Mouse (Mus musculus) ES-E14 (cell line): ENCODE data around the gene Tbl1xr1. TPM values are rescaled to one million over a fixed set of nuclear protein-coding genes. Genes with fewer than 3 reads are reported as not detected.

Source experiments
- DNase-seq: peaks from one replicate; pipeline ENCODE4 v3.0.0-alpha.2; 2013; ENCODE audit warnings: low read depth, low spot score
- H3K27ac ChIP-seq: 2 replicates; pipeline ENCODE4 v1.5.1; 2012; ENCODE audit warnings: low read depth, mild to moderate bottlenecking, low read length, moderate library complexity, mixed read lengths; ENCODE audit not compliant: poor library complexity, insufficient read depth, severe bottlenecking
- H3K36me3 ChIP-seq: 2 replicates; pipeline ENCODE4 v1.6.1; 2012; ENCODE audit warnings: mild to moderate bottlenecking, low read length, moderate library complexity, mixed read lengths; ENCODE audit not compliant: control insufficient read depth, poor library complexity, insufficient read depth, severe bottlenecking
- H3K4me1 ChIP-seq, 2 experiments: fragments of 150-350 bp in 1 of 2; sonication (generic) in 1 of 2; 2 replicates each; pipeline ENCODE4 v1.6.1; 2012; ENCODE audit warnings: low read length in 2 of 2, mild to moderate bottlenecking in 1 of 2, mixed read lengths in 1 of 2; ENCODE audit not compliant: control insufficient read depth in 2 of 2, insufficient read depth in 2 of 2, poor library complexity in 1 of 2
- H3K4me3 ChIP-seq, 2 experiments: fragments of 150-350 bp in 1 of 2; sonication (generic) in 1 of 2; 2 replicates each; pipeline ENCODE4 v1.5.1; 2012; ENCODE audit warnings: low read length in 2 of 2, low read depth in 1 of 2, mild to moderate bottlenecking in 1 of 2, mixed read lengths in 1 of 2; ENCODE audit not compliant: insufficient read depth in 1 of 2, poor library complexity in 1 of 2, severe bottlenecking in 1 of 2
- H3K9ac ChIP-seq: 2 replicates; pipeline ENCODE4 v1.6.1; 2012; ENCODE audit warnings: low read depth, mild to moderate bottlenecking, low read length, mixed read lengths; ENCODE audit not compliant: poor library complexity, insufficient read depth, severe bottlenecking
- H3K9me3 ChIP-seq: fragments of 150-350 bp; sonication (generic); 2 replicates; pipeline ENCODE4 v1.6.1; 2012; ENCODE audit warnings: low read depth, mild to moderate bottlenecking, low read length; ENCODE audit not compliant: control insufficient read depth, insufficient read depth
- CHD2 ChIP-seq: IDR thresholded peaks from 2 replicates; pipeline ENCODE4 v1.6.1; 2014; ENCODE audit warnings: mild to moderate bottlenecking, low read depth, low read length, inconsistent platforms
- HCFC1 ChIP-seq: IDR thresholded peaks from 2 replicates; pipeline ENCODE4 v1.6.1; 2012; ENCODE audit warnings: low read length, inconsistent platforms, borderline replicate concordance; ENCODE audit not compliant: insufficient read depth
- MAFK ChIP-seq: IDR thresholded peaks from 2 replicates; pipeline ENCODE4 v1.6.1; 2014; ENCODE audit warnings: mild to moderate bottlenecking, low read depth, low read length, inconsistent platforms; ENCODE audit not compliant: insufficient read depth
- ZC3H11A ChIP-seq: IDR thresholded peaks from 2 replicates; pipeline ENCODE4 v1.6.1; 2012; ENCODE audit warnings: low read depth, mild to moderate bottlenecking, inconsistent platforms, low read length, borderline replicate concordance
- ZNF384 ChIP-seq: IDR thresholded peaks from 2 replicates; pipeline ENCODE4 v1.6.1; 2012; ENCODE audit warnings: low read depth, low read length, inconsistent platforms
- in situ Hi-C, 2 experiments: fragments of 600-800 bp; cut with MboI; formaldehyde crosslinking; loops; one replicate each; pipeline ENCODE4 v1.15.1; 2025; ENCODE audit warnings: low sequenced_read_pairs in 2 of 2, inconsistent platforms in 1 of 2; ENCODE audit not compliant: unreplicated experiment in 2 of 2
- total RNA-seq: library from RNA; depleted of rRNA; stranded (reverse); fragments of 300-350 nt; gene quantifications from 2 replicates; pipeline ENCODE4 v1.2.3, GENCODE M21; 2012

The Tbl1xr1 gene
- total RNA-seq, 1 experiment: 64.6 TPM

GRCm38 (mm10) chr3:22228052-22228451 is 151.6 kb downstream of the Tbl1xr1 start:
- Histone ChIP-seq H3K36me3 (no peaks in the 10 kb centered on the region), H3K4me3 (no peak overlapping the region), H3K9me3 (no peaks in the 10 kb centered on the region), H3K4me1 (no peaks in the 10 kb centered on the region), H3K9ac (no peak overlapping the region), H3K27ac (no peak overlapping the region)
- DNase-seq: no peak
- TF ChIP-seq ZC3H11A (no peak), CHD2 (no peak), MAFK (no peak), HCFC1 (no peak), ZNF384 (no peak)
- in situ Hi-C loops: no loop called here

GRCm38 (mm10) chr3:22230635-22231034 is 154.2 kb downstream of the Tbl1xr1 start:
- H3K36me3 ChIP-seq: no peaks in the 10 kb centered on the region
- no peak for TF ChIP-seq CHD2
- TF ChIP-seq HCFC1: no peak
- TF ChIP-seq ZNF384: no peak
- no peak for TF ChIP-seq MAFK
- no peak for TF ChIP-seq ZC3H11A
- no peaks in the 10 kb centered on the region for H3K9me3 ChIP-seq
- H3K4me3 ChIP-seq: no peak overlapping the region
- no peaks in the 10 kb centered on the region for H3K4me1 ChIP-seq
- no peak overlapping the region for H3K9ac ChIP-seq
- in situ Hi-C loops: no loop called here
- no peak for DNase-seq
- no peak overlapping the region for H3K27ac ChIP-seq

GRCm38 (mm10) chr3:22238106-22238900 is 161.9 kb downstream of the Tbl1xr1 start:
- no peaks in the 10 kb centered on the region for H3K4me1 ChIP-seq
- DNase-seq: no peak
- no peak for TF ChIP-seq MAFK
- TF ChIP-seq ZC3H11A: no peak
- TF ChIP-seq ZNF384: no peak
- no peak for TF ChIP-seq HCFC1
- TF ChIP-seq CHD2: no peak
- H3K9me3 ChIP-seq: no peaks in the 10 kb centered on the region
- H3K9ac ChIP-seq: no peak overlapping the region
- H3K4me3 ChIP-seq: no peak overlapping the region
- H3K27ac ChIP-seq: no peak overlapping the region
- in situ Hi-C loops: no loop called here
- H3K36me3 ChIP-seq: no peaks in the 10 kb centered on the region
